Mouse (Mus musculus) C2C12 (cell line): ENCODE measurements around the gene Naa25. TPM values are rescaled to one million over a fixed set of nuclear protein-coding genes. Genes with fewer than 3 reads are reported as not detected.

Source experiments
- H3K27me3 ChIP-seq: one replicate; pipeline ENCODE4 v1.6.1; 2011; ENCODE audit not compliant: control insufficient read depth, insufficient read depth, insufficient read length
- H3K36me3 ChIP-seq: one replicate; pipeline ENCODE4 v1.6.1; 2011; ENCODE audit not compliant: control insufficient read depth, insufficient read depth
- H3K4me3 ChIP-seq: one replicate; pipeline ENCODE4 v1.5.1; 2011; ENCODE audit warnings: mild to moderate bottlenecking, control low read depth; ENCODE audit not compliant: poor library complexity, insufficient read depth, severe bottlenecking
- H3K79me2 ChIP-seq: one replicate; pipeline ENCODE4 v1.6.1; 2011; ENCODE audit not compliant: control insufficient read depth, insufficient read depth
- H3K79me3 ChIP-seq: one replicate; pipeline ENCODE4 v1.6.1; 2011; ENCODE audit warnings: low read depth, control low read depth
- H3ac ChIP-seq: one replicate; pipeline ENCODE3; 2011; ENCODE audit warnings: low read depth; ENCODE audit not compliant: control insufficient read depth, insufficient read length
- CEBPB ChIP-seq: IDR thresholded peaks from one replicate; pipeline ENCODE4 v1.6.1; 2011; ENCODE audit warnings: low read depth, mild to moderate bottlenecking, control low read depth, moderate library complexity
- CTCF ChIP-seq: IDR thresholded peaks from one replicate; pipeline ENCODE4 v1.5.1; 2011; ENCODE audit not compliant: control insufficient read depth, insufficient read depth, insufficient read length
- FOSL1 ChIP-seq: IDR thresholded peaks from one replicate; pipeline ENCODE4 v1.8.0; 2011; ENCODE audit warnings: mild to moderate bottlenecking, low read length; ENCODE audit not compliant: poor library complexity, insufficient read depth, severe bottlenecking
- MAX ChIP-seq: IDR thresholded peaks from one replicate; pipeline ENCODE4 v1.6.1; 2011; ENCODE audit warnings: mild to moderate bottlenecking, control low read depth
- MYOD1 ChIP-seq: IDR thresholded peaks from one replicate; pipeline ENCODE4 v1.6.1; 2011; ENCODE audit warnings: low read depth; ENCODE audit not compliant: control insufficient read depth, insufficient read length
- MYOG ChIP-seq: IDR thresholded peaks from one replicate; pipeline ENCODE4 v1.6.1; 2011; ENCODE audit not compliant: control insufficient read depth, insufficient read length; ENCODE audit errors: extremely low read depth
- USF1 ChIP-seq: IDR thresholded peaks from one replicate; pipeline ENCODE4 v1.6.1; 2011; ENCODE audit warnings: low read depth, mild to moderate bottlenecking, control low read depth, moderate library complexity
- polyA plus RNA-seq: library from polyadenylated mRNA; unstranded; fragments of >200 nt; fragmentation: generic; extraction: Trizol; gene quantifications from one replicate; pipeline ENCODE4 v1.2.1, GENCODE M21; 2012; ENCODE audit warnings: missing spikeins

Gene Naa25
- polyA plus RNA-seq, 1 experiment: 16.8 TPM

GRCm38 (mm10) chr5:121383857-121384756 lies 13.6 kb upstream of the Naa25 start:
- H3ac ChIP-seq: no peak overlapping the region
- no peaks in the 10 kb centered on the region for H3K79me2 ChIP-seq
- H3K27me3 ChIP-seq: no peaks in the 10 kb centered on the region
- peaks cover 2% of the 10 kb centered on the region for H3K79me3 ChIP-seq
- peak overlapping the region; percentile 55 for H3K4me3 ChIP-seq
- peaks cover 6% of the 10 kb centered on the region for H3K36me3 ChIP-seq
- TF ChIP-seq FOSL1: no peak
- no peak for TF ChIP-seq CEBPB
- no peak for TF ChIP-seq MYOD1
- TF ChIP-seq USF1: no peak
- no peak for TF ChIP-seq MAX
- no peak for TF ChIP-seq CTCF
- no peak for TF ChIP-seq MYOG

DNA sequence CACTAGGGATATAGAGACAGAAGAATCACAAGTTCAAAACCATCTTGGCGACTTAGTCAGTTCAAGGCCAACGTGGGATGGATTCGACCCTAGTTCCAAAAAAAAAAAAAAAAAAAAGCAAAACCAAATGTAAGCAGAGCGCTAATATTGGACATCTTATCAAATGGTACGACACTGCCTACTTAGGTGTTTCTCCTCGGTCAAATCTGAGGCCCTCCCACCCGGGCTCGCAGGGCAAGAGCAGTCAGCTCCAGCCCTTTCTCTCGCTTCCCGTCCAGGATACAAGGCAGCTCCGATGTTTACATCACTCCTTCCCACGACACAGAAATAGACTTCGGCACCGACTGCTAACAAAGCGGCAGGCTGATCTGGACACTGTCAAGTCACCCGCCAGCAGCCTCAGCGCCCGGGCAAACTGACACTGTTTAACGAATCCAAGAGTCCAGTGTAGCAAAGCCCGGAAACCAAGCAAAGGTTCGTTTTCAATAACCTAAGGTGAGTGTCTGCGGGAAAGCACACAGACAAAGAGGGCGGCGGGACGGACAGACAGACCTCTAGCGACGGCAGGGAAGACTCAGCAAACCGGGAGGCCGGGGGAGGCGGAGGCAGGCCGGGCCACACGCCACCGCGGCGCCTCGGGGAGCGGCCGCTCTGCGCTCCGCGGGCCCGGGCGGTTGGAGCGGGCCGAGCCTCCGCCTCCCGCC lies 12.8 kb upstream of the Naa25 start:
- no peaks in the 10 kb centered on the region for H3K27me3 ChIP-seq
- H3K36me3 ChIP-seq: peaks cover 6% of the 10 kb centered on the region
- no peaks in the 10 kb centered on the region for H3K79me2 ChIP-seq
- peak overlapping the region; percentile 55 for H3K4me3 ChIP-seq
- H3ac ChIP-seq: peak overlapping the region; percentile 68
- TF ChIP-seq MYOD1 (no peak), USF1 (no peak), CTCF (no peak), FOSL1 (no peak), MAX (no peak), MYOG (no peak), CEBPB (no peak)
- peaks cover 2% of the 10 kb centered on the region for H3K79me3 ChIP-seq

- TF ChIP-seq FOSL1 (no peak), MYOG (no peak), MYOD1 (no peak), CTCF (no peak), CEBPB (no peak), MAX (no peak), USF1 (no peak)
- peaks cover 6% of the 10 kb centered on the region for H3K36me3 ChIP-seq
- peak within 1 kb of the TSS; percentile 55 for H3K4me3 ChIP-seq
- no peaks in the 10 kb centered on the region for H3K79me2 ChIP-seq
- H3K79me3 ChIP-seq: peaks cover 2% of the 10 kb centered on the region
- H3ac ChIP-seq: peak within 1 kb of the TSS; percentile 68
- no peaks in the 10 kb centered on the region for H3K27me3 ChIP-seq
These were observed 12.1 kb upstream of the Naa25 start, which contains the start of gene Trafd1 for GRCm38 (mm10) chr5:121385461-121386119. Gene Trafd1 (minus strand): TSS chr5:121385632.

DNA sequence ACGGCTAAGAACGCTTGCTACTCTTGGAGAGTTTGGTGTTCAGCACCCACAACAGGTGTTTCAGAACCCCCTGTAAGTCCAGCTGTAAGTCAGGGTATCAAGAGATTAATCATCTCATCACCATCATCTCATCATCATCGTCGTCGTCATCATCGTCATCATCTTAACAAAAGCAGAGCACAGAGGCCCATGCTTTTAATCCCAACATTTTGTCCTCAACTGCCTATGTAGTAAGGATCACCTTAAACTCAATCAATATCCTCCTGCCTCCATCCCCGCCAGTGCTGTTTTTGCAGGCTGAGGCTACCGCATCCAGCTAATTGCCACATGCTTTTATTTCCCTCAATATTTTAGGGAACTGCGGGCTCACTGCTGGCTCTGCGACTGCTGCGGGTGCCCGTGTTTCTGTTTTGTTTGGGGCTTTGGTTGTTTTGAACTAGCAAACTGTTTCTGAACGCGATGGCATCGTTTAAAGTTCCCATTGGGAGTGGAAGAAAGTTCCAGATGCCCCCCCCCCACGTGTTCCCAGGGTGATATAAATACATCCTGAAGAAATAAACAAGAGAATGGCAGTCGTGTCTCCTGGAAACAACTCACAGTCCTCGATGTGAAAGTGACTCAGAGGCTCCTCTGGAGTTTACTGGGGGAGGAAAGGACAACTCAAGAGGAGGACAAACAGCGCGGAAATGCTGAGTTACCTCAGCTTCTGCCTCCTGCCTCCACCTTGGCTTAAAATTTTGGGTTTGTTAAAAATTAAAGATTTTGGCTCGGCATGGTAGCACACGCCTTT lies 11.4 kb upstream of the Naa25 start:
- peaks cover 3% of the 10 kb centered on the region for H3K36me3 ChIP-seq
- no peak overlapping the region for H3ac ChIP-seq
- H3K4me3 ChIP-seq: no peak overlapping the region
- H3K79me2 ChIP-seq: no peaks in the 10 kb centered on the region
- no peaks in the 10 kb centered on the region for H3K79me3 ChIP-seq
- TF ChIP-seq USF1: no peak
- no peak for TF ChIP-seq MYOG
- no peak for TF ChIP-seq MAX
- TF ChIP-seq MYOD1: no peak
- no peak for TF ChIP-seq CEBPB
- no peak for TF ChIP-seq CTCF
- TF ChIP-seq FOSL1: no peak
- H3K27me3 ChIP-seq: no peaks in the 10 kb centered on the region
